Mouse (Mus musculus): ENCODE data around the gene Rarres2.

GRCm38 (mm10) chr6:48596545-48597232, 24.1 kb upstream of the Rarres2 start:
- TF ChIP-seq CTCF (IDR thresholded peaks at IDR 0.05; ENCODE audit: borderline replicate concordance, control insufficient read depth, extremely low read depth, insufficient read depth, low read length, poor library complexity) (no peak), POLR2A (IDR thresholded peaks at IDR 0.05; ENCODE audit: control insufficient read depth, extremely low read depth, insufficient read depth, low read length, poor library complexity) (no peak)
